Mouse (Mus musculus) bone marrow, adult 2 months (tissue): Measurements from ENCODE around the gene Crocc2. TPM values are rescaled to one million over a fixed set of nuclear protein-coding genes. Genes with fewer than 3 reads are reported as not detected.

Source experiments
- H3K27ac ChIP-seq: fragments of 200-500 bp; 2 replicates; pipeline ENCODE4 v1.5.1; 2012; ENCODE audit warnings: low read depth, mild to moderate bottlenecking, control low read depth, inconsistent platforms, low read length; ENCODE audit not compliant: control insufficient read depth, poor library complexity, insufficient read depth
- H3K4me1 ChIP-seq: fragments of 200-500 bp; 2 replicates; pipeline ENCODE4 v1.6.1; 2011; ENCODE audit warnings: low read length; ENCODE audit not compliant: control insufficient read depth, insufficient read depth
- H3K4me3 ChIP-seq: fragments of 200-500 bp; replicated peaks from 2 replicates; pipeline ENCODE3; 2011; ENCODE audit warnings: mild to moderate bottlenecking, low read depth, low read length, control low read depth; ENCODE audit not compliant: control insufficient read depth
- CTCF ChIP-seq: fragments of 200-500 bp; IDR thresholded peaks from 2 replicates; pipeline ENCODE4 v1.5.1; 2011; ENCODE audit warnings: low read length, control low read depth; ENCODE audit not compliant: control insufficient read depth, insufficient read depth
- POLR2A ChIP-seq: fragments of 200-500 bp; IDR thresholded peaks from 2 replicates; pipeline ENCODE4 v1.6.1; 2011; ENCODE audit warnings: low read depth, mild to moderate bottlenecking, control low read depth, low read length, borderline replicate concordance; ENCODE audit not compliant: control insufficient read depth
- WGBS: fragments of 180-500 bp; shearing (Covaris S2); methylation state at CpG from one replicate; pipeline ENCODE4 v1.1.7; 2018; 5-methylcytosine and 5-hydroxymethylcytosine counted together
- polyA plus RNA-seq: library from polyadenylated mRNA; stranded (reverse); fragments of >200 nt; gene quantifications from 2 replicates; pipeline ENCODE4 v1.2.4, GENCODE M21; 2011; ENCODE audit warnings: low replicate concordance; ENCODE audit not compliant: missing spikeins, insufficient read depth, insufficient read length

The Crocc2 gene
- polyA plus RNA-seq, 1 experiment = not detected

DNA sequence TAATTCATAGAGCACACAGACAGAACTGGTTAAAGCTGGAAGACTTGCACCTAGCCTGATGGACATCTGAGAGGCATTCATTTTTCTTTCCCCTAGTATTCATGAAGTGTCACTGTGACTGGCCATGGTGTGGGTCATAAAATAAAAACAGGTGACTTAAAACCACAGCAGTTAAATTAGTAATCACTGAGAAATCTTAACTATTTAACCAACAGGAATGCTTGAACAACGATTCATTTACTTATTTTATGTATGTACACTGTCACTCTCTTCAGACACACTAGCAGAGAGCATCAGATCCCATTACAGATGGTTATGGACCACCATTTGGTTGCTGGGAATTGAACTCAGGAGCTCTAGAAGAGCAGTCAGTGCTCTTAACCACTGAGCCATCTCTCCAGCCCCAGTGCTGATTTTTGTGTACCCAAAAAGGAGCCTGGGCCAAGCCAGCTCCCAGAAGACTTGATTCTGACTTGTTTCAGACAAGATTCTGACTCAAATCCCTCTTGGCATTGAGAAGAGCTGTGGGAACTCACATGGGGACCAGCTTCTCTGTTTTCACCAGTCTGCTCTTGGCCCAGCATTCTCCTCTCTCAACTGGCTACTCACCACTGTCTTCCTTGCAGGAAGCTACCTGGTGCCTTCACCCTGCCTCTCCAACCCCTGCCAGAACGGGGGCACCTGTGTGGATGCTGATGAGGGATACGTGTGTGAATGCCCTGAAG lies 102.2 kb downstream of the Crocc2 start:
- TF ChIP-seq POLR2A = no peak
- no peak for TF ChIP-seq CTCF
- no peaks in the 10 kb centered on the region for H3K4me1 ChIP-seq
- 51% methylated on average over 3 of the region's 3 CpGs for WGBS

GRCm38 (mm10) chr1:93271751-93272150 lies 103.2 kb downstream of the Crocc2 start:
- TF ChIP-seq POLR2A (no peak), CTCF (no peak)
- WGBS = 69% methylated on average over 6 of the region's 6 CpGs
- Histone ChIP-seq H3K4me1 (no peaks in the 10 kb centered on the region), H3K27ac (no peak overlapping the region), H3K4me3 (no peak overlapping the region)

More for the DNA sequence above, 102.2 kb downstream of the Crocc2 start:
- H3K27ac ChIP-seq = no peak overlapping the region
- no peak overlapping the region for H3K4me3 ChIP-seq

DNA sequence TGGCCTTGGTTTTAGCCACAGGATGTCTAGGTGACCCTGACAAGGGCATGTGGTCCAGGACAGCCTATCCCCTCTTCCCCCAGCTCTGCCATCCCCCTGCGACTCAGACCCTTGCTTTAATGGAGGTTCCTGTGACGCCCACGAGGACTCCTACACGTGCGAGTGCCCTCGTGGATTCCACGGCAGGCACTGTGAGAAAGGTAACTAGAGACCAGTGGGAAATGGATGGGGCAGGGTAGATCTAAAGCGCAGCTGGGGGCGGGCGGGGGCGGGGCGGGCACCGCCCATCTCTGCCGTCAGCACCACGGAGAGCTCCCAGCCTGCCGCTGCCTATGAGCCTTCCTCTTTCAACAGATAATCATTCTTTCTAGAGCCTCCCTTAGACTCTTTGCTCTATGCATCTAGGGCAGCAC lies 103.9 kb downstream of the Crocc2 start:
- Histone ChIP-seq H3K4me1 (no peaks in the 10 kb centered on the region), H3K27ac (no peak overlapping the region), H3K4me3 (no peak overlapping the region)
- 3% methylated on average over 16 of the region's 16 CpGs for WGBS
- TF ChIP-seq POLR2A (no peak), CTCF (no peak)

DNA sequence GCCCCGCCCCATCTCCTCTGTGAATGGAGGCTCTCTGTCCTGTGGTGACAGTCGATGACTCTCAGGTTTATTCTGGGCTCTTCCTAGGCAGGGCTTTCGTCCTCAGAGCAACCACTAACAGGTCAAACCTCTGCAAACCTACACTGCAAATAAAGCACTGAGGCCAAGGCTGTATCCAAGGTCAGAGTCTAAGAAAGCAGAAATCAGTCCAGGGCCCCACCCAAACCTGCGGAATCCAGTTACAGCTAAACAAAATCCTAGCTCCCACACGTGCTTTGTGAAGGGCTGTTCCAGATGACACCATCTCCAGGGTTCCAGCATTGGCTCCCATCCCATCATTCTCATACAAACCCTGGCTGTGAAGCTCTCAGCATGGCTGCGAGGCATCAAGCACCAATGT lies 107.0 kb downstream of the Crocc2 start:
- no peaks in the 10 kb centered on the region for H3K4me1 ChIP-seq
- TF ChIP-seq POLR2A (no peak), CTCF (no peak)
- H3K4me3 ChIP-seq = no peak overlapping the region
- no peak overlapping the region for H3K27ac ChIP-seq
- WGBS = 67% methylated on average over 6 of the region's 6 CpGs

- Histone ChIP-seq H3K4me3 (no peak overlapping the region), H3K4me1 (no peaks in the 10 kb centered on the region), H3K27ac (no peak overlapping the region)
- 72% methylated on average over 7 of the region's 7 CpGs for whole genome bisulfite sequencing
- TF ChIP-seq CTCF (no peak), POLR2A (no peak)
Measured at GRCm38 (mm10) chr1:93277041-93277440, 108.5 kb downstream of the Crocc2 start.

Other genes with a start within 250 kb of the Crocc2 start
- 5.4 and 15.5 TPM in 2 replicates for gene Capn10, start 234.3 kb upstream of the Crocc2 start, polyA plus RNA-seq
- 0.49 and 5.0 TPM in 2 replicates for gene Gpr35, start 217.9 kb upstream of the Crocc2 start, polyA plus RNA-seq
- gene Aqp12, start 162.4 kb upstream of the Crocc2 start, polyA plus RNA-seq = not detected in 2 replicates
- gene Kif1a, start 66.8 kb upstream of the Crocc2 start, polyA plus RNA-seq = 0.13 and 2.2 TPM in 2 replicates
- not detected in 2 replicates for gene Agxt, start 33.5 kb upstream of the Crocc2 start, polyA plus RNA-seq
- not detected in 2 replicates for gene 2310007B03Rik, start 7.8 kb upstream of the Crocc2 start, polyA plus RNA-seq
- gene Sned1, start 67.1 kb downstream of the Crocc2 start, polyA plus RNA-seq = 2.9 and 4.7 TPM in 2 replicates
- 9.7 and 15.6 TPM in 2 replicates for gene Mterf4, start 137.2 kb downstream of the Crocc2 start, polyA plus RNA-seq
- gene Ppp1r7, start 174.1 kb downstream of the Crocc2 start, polyA plus RNA-seq = 14.6 and 17.9 TPM in 2 replicates
- 16.7 and 19.6 TPM in 2 replicates for gene Pask, start 174.8 kb downstream of the Crocc2 start, polyA plus RNA-seq
- gene Ano7, start 205.2 kb downstream of the Crocc2 start, polyA plus RNA-seq = not detected in 2 replicates